ENCODE assay signal across 9 mouse cellular contexts in genomic region chr4:127263438-127264182, GRCm38 (mm10). TPM values are rescaled to one million over a fixed set of nuclear protein-coding genes. Genes with fewer than 3 reads are reported as not detected.
DNase-seq lines count a peak whose midpoint lies in the region; ATAC-seq and TF ChIP-seq lines count a peak whose summit lies in the region.
"Had no signal": no experiment of that assay in that cellular context is flagged by ENCODE, and none has a peak within 500 bp of the region (broad histone marks: within the 10 kb centered on the region; RNA-seq: fewer than 3 reads in every experiment).

No protein-coding gene starts in this region.

- WGBS in liver, embryonic 14.5 days (ENCODE audit: insufficient replicate concordance), result 18% methylated on average over 19 of the region's 19 CpGs

- H3K9me3 ChIP-seq in liver, embryonic 14.5 days (ENCODE audit: control insufficient read depth, low read length), result no peaks in the 10 kb centered on the region
- H3K9me3 ChIP-seq: limb, embryonic 12.5 days had no signal

- H3K4me3 ChIP-seq in liver, embryonic 14.5 days (ENCODE audit: insufficient read depth in 1 of 2, low read depth in 2 of 2, low read length in 2 of 2), result no peak overlapping the region
- H3K4me3 ChIP-seq: limb, embryonic 12.5 days had no signal

- no peaks in the 10 kb centered on the region for H3K36me3 ChIP-seq in liver, embryonic 14.5 days (replicated peaks; ENCODE audit: control insufficient read depth, insufficient read depth, low read depth)
- H3K36me3 ChIP-seq: limb, embryonic 12.5 days had no signal

- 0 out of 4 replicates have a peak, but pooled peaks cover 0 to 4% of the 10 kb centered on the region in 2 experiments for H3K4me1 ChIP-seq in liver, embryonic 14.5 days (replicated peaks; ENCODE audit: control insufficient read depth in 2 of 2, insufficient read depth in 2 of 2, low read length in 1 of 2)
- H3K4me1 ChIP-seq: limb, embryonic 12.5 days had no signal

- H3K27me3 ChIP-seq in liver, embryonic 14.5 days (ENCODE audit: control insufficient read depth, insufficient read depth, low read length), result no peaks in the 10 kb centered on the region

- no peak for TF ChIP-seq CTCF in liver, embryonic 14.5 days (IDR thresholded peaks at IDR 0.05; ENCODE audit: low read depth)

- no peak for TF ChIP-seq EP300 in liver, embryonic 14.5 days (IDR thresholded peaks at IDR 0.05; ENCODE audit: low read depth)

- H3K4me2 ChIP-seq in liver, embryonic 14.5 days (ENCODE audit: low read depth), result no peak overlapping the region
- H3K4me2 ChIP-seq: limb, embryonic 12.5 days had no signal

- no peak overlapping the region for H3K9ac ChIP-seq in liver, embryonic 14.5 days (replicated peaks)
- H3K9ac ChIP-seq: limb, embryonic 12.5 days had no signal

- DNase-seq in retina, postnatal 1 day, result peak; percentile 21
- no peak for DNase-seq in retina, embryonic 14.5 days (ENCODE audit: low spot score)
- peak; percentile 19 to 30 for DNase-seq in heart, postnatal 14 days
- DNase-seq in liver, embryonic 14.5 days (ENCODE audit: low read depth in 3 of 3, low spot score in 3 of 3), result no peak
- no peak for DNase-seq in frontal cortex, postnatal 25 days (ENCODE audit: low spot score in 2 of 2)
- DNase-seq in urinary bladder, postnatal 14 days (ENCODE audit: low spot score), result no peak
- no peak for DNase-seq in layer of hippocampus, postnatal 25 days (ENCODE audit: extremely low spot score in 1 of 2, low spot score in 1 of 2)
- DNase-seq: gastrocnemius, postnatal 10 days had no signal

- no peak overlapping the region for H3K27ac ChIP-seq in liver, embryonic 14.5 days
- H3K27ac ChIP-seq: limb, embryonic 12.5 days had no signal

- intact Hi-C loops in heart, postnatal 14 days (cut with DNase I), result no loop called here

- ATAC-seq in liver, embryonic 14.5 days (ENCODE audit: insufficient read depth), result peak; percentile 65

RNA-seq across cellular contexts. Expression of gene Smim12, which starts 20.0 kb away (rescaled TPM):
- total RNA-seq in heart, postnatal 14 days (2021), result 10 to 100 TPM; 43.1 to 43.5 TPM
- 11.9 and 14.5 TPM in 2 replicates for polyA plus RNA-seq in liver, embryonic 14.5 days (2012; rRNA removed)
- polyA plus RNA-seq in liver, embryonic 14.5 days (2014; fragmentation: Nextera tagmentation; extraction: Ambion mirVana), result 25.7 and 27.5 TPM in 2 replicates
- total RNA-seq in layer of hippocampus, postnatal 25 days (2021), result 10 to 100 TPM; 46.7 to 51.6 TPM

RNA-seq across cellular contexts. Expression of gene Gja4, which starts 50.2 kb away (rescaled TPM):
- total RNA-seq in heart, postnatal 14 days (2021), result 10 to 100 TPM; 20.8 to 23.0 TPM
- 2.2 and 2.4 TPM in 2 replicates for polyA plus RNA-seq in liver, embryonic 14.5 days (2012; rRNA removed)
- polyA plus RNA-seq in liver, embryonic 14.5 days (2014; fragmentation: Nextera tagmentation; extraction: Ambion mirVana), result 2.1 and 2.8 TPM in 2 replicates
- 1 to 10 TPM; 3.1 to 3.9 TPM for total RNA-seq in layer of hippocampus, postnatal 25 days (2021)

Comparison
In these comparisons a context has a peak if more than half of its experiments do, and no peak if none do; other contexts are left out.
1. DNase-seq: peak in retina, postnatal 1 day (single experiment) and heart, postnatal 14 days (2 of 2); none in retina, embryonic 14.5 days (single experiment), liver, embryonic 14.5 days (0 of 3), frontal cortex, postnatal 25 days (0 of 2), urinary bladder, postnatal 14 days (single experiment) and layer of hippocampus, postnatal 25 days (0 of 2).
2. RNA of gene Gja4, which starts 50.2 kb away (total RNA-seq): 20.8 to 23.0 TPM in heart, postnatal 14 days; 3.1 to 3.9 TPM in layer of hippocampus, postnatal 25 days; every median in the first group is over 4 times any median in the second.